Mouse (Mus musculus): Measurements from ENCODE around the gene Ncs1. TPM values are rescaled to one million over a fixed set of nuclear protein-coding genes. Genes with fewer than 3 reads are reported as not detected.
A peak's percentile ranks its signal among the peaks of the same experiment; 100 is the strongest.

Gene Ncs1
- polyA plus RNA-seq, 1 experiment from 2014 or later: 45.7 TPM

DNA sequence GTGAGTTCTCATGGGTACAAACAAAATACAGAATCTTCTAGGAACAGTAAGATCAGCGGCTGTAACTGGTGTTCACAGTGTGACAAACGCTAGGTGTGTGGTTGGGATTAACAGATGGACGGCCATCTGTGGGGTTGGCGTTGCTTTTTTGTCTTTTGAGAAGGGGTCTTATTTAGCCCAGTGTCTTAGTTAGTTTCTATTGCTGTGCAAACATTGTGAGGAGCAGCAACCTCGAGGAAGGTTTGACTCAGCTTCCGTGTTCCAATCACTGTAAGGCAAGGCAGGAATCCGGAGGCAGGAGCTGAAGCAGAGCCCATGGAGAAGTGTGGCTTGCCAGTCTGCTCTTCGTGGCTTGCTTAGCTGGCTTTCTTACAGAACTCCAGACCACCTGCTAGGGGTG is 35.5 kb downstream of the Ncs1 start:
- H3K9ac ChIP-seq: no peak overlapping the region
- H3K36me3 ChIP-seq: peaks cover 78% of the 10 kb centered on the region
- no peak for ATAC-seq (ENCODE audit: insufficient number of reproducible peaks, insufficient read depth, low FRiP score, low TSS enrichment, low read depth)
- H3K9me3 ChIP-seq: no peaks in the 10 kb centered on the region
- H3K4me1 ChIP-seq: no peaks in the 10 kb centered on the region
- H3K27ac ChIP-seq: no peak overlapping the region
- WGBS: 89% methylated on average over 8 of the region's 8 CpGs
- no peak overlapping the region for H3K4me2 ChIP-seq
- H3K27me3 ChIP-seq: no peaks in the 10 kb centered on the region
- H3K4me3 ChIP-seq: no peak overlapping the region

DNA sequence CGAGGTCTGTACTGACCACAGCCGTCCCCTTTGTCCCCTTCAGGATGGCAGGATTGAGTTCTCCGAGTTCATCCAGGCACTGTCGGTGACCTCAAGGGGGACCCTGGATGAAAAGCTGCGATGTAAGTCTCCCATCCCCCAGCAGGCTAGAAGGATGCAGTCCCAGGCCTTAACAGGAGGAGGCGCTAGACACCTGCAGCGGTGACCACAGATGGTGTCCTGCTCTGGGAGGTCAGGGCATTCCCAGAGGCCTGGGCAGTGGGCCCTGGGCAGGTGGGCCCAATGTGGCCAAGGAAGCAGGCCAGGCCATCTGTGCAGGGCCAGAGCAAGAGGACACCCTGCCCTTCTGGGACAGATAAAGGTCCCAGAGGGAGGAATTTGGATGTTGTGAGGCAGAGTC is 36.6 kb downstream of the Ncs1 start:
- Histone ChIP-seq H3K36me3 (peaks cover 79% of the 10 kb centered on the region), H3K4me1 (no peaks in the 10 kb centered on the region), H3K27ac (no peak overlapping the region), H3K4me2 (no peak overlapping the region), H3K4me3 (no peak overlapping the region), H3K9ac (no peak overlapping the region), H3K27me3 (no peaks in the 10 kb centered on the region), H3K9me3 (no peaks in the 10 kb centered on the region)
- WGBS: 56% methylated on average over 7 of the region's 7 CpGs
- ATAC-seq (ENCODE audit: insufficient number of reproducible peaks, insufficient read depth, low FRiP score, low TSS enrichment, low read depth): no peak

DNA sequence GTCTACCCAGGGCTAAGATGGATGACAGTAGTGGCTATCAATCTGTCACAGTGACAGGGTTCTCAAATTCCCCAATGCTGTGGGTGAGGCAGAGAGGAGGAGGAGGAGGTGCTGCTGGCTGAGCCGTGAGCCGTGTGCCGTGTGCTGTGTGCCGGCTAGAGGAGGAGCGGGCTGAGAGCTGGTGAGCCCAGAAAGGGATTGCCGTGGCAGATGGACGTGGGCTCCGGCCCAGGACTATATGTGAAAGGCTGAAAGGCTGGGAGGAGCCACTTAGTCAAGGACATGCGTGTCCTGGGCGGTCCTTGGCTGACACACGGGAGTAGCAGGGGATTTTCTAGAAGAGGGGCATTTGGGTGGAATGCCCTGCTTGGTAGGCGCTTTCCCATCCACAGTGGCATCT is 37.3 kb downstream of the Ncs1 start:
- Histone ChIP-seq H3K9me3 (no peaks in the 10 kb centered on the region), H3K27ac (no peak overlapping the region), H3K36me3 (peaks cover 78% of the 10 kb centered on the region), H3K9ac (no peak overlapping the region), H3K27me3 (no peaks in the 10 kb centered on the region), H3K4me3 (no peak overlapping the region), H3K4me2 (no peak overlapping the region), H3K4me1 (no peaks in the 10 kb centered on the region)
- WGBS: 95% methylated on average over 12 of the region's 12 CpGs
- ATAC-seq (ENCODE audit: insufficient number of reproducible peaks, insufficient read depth, low FRiP score, low TSS enrichment, low read depth): no peak

DNA sequence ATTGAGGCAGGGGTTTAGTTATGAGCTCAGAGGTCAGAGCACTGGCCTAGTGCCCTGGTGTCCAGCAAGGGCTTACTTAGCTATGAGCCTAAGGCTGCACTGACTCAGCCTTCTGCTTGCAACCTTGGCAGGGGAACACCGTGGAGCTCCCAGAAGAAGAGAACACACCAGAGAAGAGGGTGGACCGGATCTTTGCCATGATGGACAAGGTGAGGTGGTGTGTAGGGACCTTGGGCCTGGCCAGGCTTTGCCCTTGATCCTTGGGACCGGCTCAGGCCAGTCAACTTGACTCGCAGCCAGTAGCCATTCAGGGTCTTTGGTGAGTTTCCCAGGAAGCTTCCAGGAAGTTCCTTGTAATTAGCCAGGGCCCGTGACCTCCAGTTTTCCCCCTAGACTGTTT is 38.9 kb downstream of the Ncs1 start:
- H3K36me3 ChIP-seq: peaks cover 89% of the 10 kb centered on the region
- 83% methylated on average over 5 of the region's 5 CpGs for WGBS

GRCm38 (mm10) chr2:31291421-31291820 is 45.8 kb downstream of the Ncs1 start:
- peaks cover 56% of the 10 kb centered on the region for H3K36me3 ChIP-seq
- H3K27ac ChIP-seq: no peak overlapping the region
- no peaks in the 10 kb centered on the region for H3K27me3 ChIP-seq
- 10% methylated on average over 6 of the region's 6 CpGs for WGBS
- no peak for ATAC-seq (ENCODE audit: insufficient number of reproducible peaks, insufficient read depth, low FRiP score, low TSS enrichment, low read depth)
- no peaks in the 10 kb centered on the region for H3K9me3 ChIP-seq
- no peak overlapping the region for H3K4me2 ChIP-seq
- no peak overlapping the region for H3K4me3 ChIP-seq
- no peak overlapping the region for H3K9ac ChIP-seq
- H3K4me1 ChIP-seq: no peaks in the 10 kb centered on the region

More for the DNA sequence above, 38.9 kb downstream of the Ncs1 start:
- no peak overlapping the region for H3K9ac ChIP-seq
- H3K9me3 ChIP-seq: no peaks in the 10 kb centered on the region
- H3K4me2 ChIP-seq: no peak overlapping the region
- no peaks in the 10 kb centered on the region for H3K4me1 ChIP-seq
- ATAC-seq (ENCODE audit: insufficient number of reproducible peaks, insufficient read depth, low FRiP score, low TSS enrichment, low read depth): no peak
- H3K27me3 ChIP-seq: no peaks in the 10 kb centered on the region
- H3K4me3 ChIP-seq: no peak overlapping the region
- H3K27ac ChIP-seq: no peak overlapping the region

DNA sequence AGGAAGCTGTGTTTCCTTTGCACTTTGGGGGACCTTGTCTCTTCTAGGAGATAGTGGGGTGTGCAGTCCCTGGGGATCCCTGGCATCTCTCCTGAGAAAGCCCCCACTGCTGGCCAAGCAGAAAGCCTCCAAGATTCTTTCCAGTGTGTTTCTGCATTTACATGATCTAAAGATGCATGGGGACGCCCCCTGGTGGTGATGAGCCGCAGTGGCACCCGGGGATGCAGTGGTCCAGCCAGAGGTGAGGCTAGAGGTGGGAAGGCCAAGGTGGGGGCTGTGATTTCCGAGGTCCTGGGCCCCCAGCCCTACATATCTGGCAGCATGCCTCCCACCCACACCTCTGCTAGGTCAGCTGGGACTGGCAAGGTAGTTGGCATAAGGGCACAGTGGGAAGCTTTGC is 49.4 kb downstream of the Ncs1 start:
- ATAC-seq (ENCODE audit: insufficient number of reproducible peaks, insufficient read depth, low FRiP score, low TSS enrichment, low read depth): no peak
- Histone ChIP-seq H3K27me3 (no peaks in the 10 kb centered on the region), H3K27ac (no peak overlapping the region), H3K9ac (no peak overlapping the region), H3K4me3 (no peak overlapping the region), H3K4me2 (no peak overlapping the region), H3K9me3 (no peaks in the 10 kb centered on the region), H3K4me1 (peaks cover 12% of the 10 kb centered on the region), H3K36me3 (peaks cover 25% of the 10 kb centered on the region)
- 3% methylated on average over 4 of the region's 4 CpGs for WGBS

GRCm38 (mm10) chr2:31296395-31296794 is 50.8 kb downstream of the Ncs1 start:
- H3K9me3 ChIP-seq: no peaks in the 10 kb centered on the region
- H3K9ac ChIP-seq: no peak overlapping the region
- H3K36me3 ChIP-seq: peaks cover 24% of the 10 kb centered on the region
- peaks cover 12% of the 10 kb centered on the region for H3K4me1 ChIP-seq
- no peak overlapping the region for H3K4me3 ChIP-seq
- no peak for ATAC-seq (ENCODE audit: insufficient number of reproducible peaks, insufficient read depth, low FRiP score, low TSS enrichment, low read depth)
- H3K4me2 ChIP-seq: no peak overlapping the region
- H3K27me3 ChIP-seq: no peaks in the 10 kb centered on the region
- 75% methylated on average over 6 of the region's 6 CpGs for WGBS
- H3K27ac ChIP-seq: no peak overlapping the region

DNA sequence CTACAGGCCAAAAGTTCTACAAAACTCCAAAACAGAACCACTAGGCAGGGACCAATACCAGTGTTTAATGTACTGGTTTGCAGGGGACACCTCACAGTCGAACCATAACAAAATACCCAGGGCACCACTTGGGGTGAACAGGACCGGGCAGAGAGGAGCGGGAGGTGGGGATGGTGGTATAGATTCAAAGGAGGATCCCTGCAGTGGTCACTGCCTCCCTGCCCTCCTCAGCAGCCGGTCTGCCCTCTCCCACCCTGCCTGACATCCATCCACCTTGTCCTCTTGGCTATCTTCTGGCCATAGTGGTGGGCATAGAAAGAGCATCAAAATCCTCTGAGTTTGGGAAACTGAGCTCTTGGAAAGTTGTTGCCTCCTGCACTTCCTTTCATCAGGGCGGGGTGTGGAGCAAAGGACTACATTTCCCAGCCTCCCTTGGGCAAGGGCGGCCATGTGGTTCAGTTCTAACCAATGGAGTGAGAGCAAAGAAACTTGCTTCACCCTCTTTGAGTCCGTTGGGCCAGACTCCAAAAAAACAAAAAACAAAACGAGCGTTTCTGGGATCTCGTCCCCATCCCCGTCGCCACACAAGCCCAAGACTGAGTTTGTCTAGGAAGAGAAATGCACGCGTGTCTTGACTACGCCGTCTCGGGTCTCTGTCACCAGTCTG is 52.1 kb downstream of the Ncs1 start:
- H3K27ac ChIP-seq: peak overlapping the region; percentile 76
- H3K9me3 ChIP-seq: no peaks in the 10 kb centered on the region
- H3K4me1 ChIP-seq: peaks cover 12% of the 10 kb centered on the region
- ATAC-seq (ENCODE audit: insufficient number of reproducible peaks, insufficient read depth, low FRiP score, low TSS enrichment, low read depth): peak; percentile 85
- WGBS: 3% methylated on average over 17 of the region's 17 CpGs
- peak overlapping the region; percentile 72 for H3K9ac ChIP-seq
- H3K4me3 ChIP-seq: peak overlapping the region; percentile 52
- H3K4me2 ChIP-seq: peak overlapping the region; percentile 65
- no peaks in the 10 kb centered on the region for H3K27me3 ChIP-seq
- peaks cover 18% of the 10 kb centered on the region for H3K36me3 ChIP-seq

DNA sequence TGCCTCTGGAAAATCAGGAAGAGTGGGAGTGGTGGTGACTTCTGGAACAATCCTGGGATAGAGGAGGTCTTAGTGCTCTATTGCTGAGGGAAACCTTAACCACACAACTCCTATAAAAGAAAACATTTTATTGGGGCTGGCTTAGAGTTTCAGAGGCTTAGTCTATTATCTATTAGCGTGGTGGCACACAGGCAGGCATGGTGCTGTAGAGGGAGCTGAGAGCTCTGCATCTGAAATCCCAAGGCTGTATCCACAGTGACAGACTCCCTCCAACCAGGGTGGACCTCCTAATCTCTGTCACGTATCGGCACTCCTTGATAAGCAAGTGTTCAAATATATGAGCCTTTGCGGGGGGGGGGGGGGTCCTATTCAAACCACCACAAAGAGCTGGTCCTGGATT is 53.2 kb downstream of the Ncs1 start:
- no peaks in the 10 kb centered on the region for H3K9me3 ChIP-seq
- peak overlapping the region; percentile 72 for H3K9ac ChIP-seq
- H3K4me3 ChIP-seq: peak overlapping the region; percentile 52
- H3K36me3 ChIP-seq: peaks cover 8% of the 10 kb centered on the region; the same call in 1 of the 2 replicates
- no peaks in the 10 kb centered on the region for H3K27me3 ChIP-seq
- WGBS: 47% methylated on average over 4 of the region's 4 CpGs
- no peak for ATAC-seq (ENCODE audit: insufficient number of reproducible peaks, insufficient read depth, low FRiP score, low TSS enrichment, low read depth)
- H3K4me1 ChIP-seq: peaks cover 12% of the 10 kb centered on the region
- H3K27ac ChIP-seq: peak overlapping the region; percentile 76
- H3K4me2 ChIP-seq: peak overlapping the region; percentile 65

GRCm38 (mm10) chr2:31299266-31299665 is 53.6 kb downstream of the Ncs1 start:
- WGBS: 24% methylated on average over 4 of the region's 4 CpGs
- Histone ChIP-seq H3K27me3 (no peaks in the 10 kb centered on the region), H3K4me2 (peak overlapping the region; percentile 65), H3K36me3 (0 out of 2 replicates have a peak, but pooled peaks cover 4% of the 10 kb centered on the region), H3K4me3 (no peak overlapping the region), H3K4me1 (peaks cover 12% of the 10 kb centered on the region), H3K27ac (no peak overlapping the region), H3K9me3 (no peaks in the 10 kb centered on the region), H3K9ac (no peak overlapping the region)
- no peak for ATAC-seq (ENCODE audit: insufficient number of reproducible peaks, insufficient read depth, low FRiP score, low TSS enrichment, low read depth)

DNA sequence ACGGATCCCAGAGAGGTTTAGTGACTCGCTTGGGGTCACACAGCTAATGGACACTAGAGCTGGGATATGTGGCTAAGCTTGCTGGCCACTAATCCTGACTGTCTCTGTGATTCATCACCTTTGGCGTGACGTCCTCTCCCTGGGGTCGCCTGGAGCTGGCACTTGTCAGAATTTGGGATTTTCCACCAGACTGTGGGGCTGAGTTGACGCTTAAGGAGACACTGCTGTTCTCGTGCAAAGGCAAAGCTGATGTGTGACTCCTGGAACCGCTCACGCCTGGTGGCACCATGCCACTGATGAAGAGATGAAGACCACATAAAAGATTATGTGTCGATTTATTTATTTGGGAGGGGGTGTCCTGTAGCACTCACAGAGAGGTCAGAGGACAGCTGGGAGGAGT is 54.4 kb downstream of the Ncs1 start:
- WGBS: 76% methylated on average over 10 of the region's 10 CpGs
- no peak overlapping the region for H3K9ac ChIP-seq
- no peaks in the 10 kb centered on the region for H3K27me3 ChIP-seq
- H3K4me2 ChIP-seq: no peak overlapping the region
- no peak overlapping the region for H3K4me3 ChIP-seq
- no peaks in the 10 kb centered on the region for H3K36me3 ChIP-seq
- ATAC-seq (ENCODE audit: insufficient number of reproducible peaks, insufficient read depth, low FRiP score, low TSS enrichment, low read depth): no peak
- no peaks in the 10 kb centered on the region for H3K9me3 ChIP-seq
- no peak overlapping the region for H3K27ac ChIP-seq
- peaks cover 12% of the 10 kb centered on the region for H3K4me1 ChIP-seq

GRCm38 (mm10) chr2:31303177-31303576 is 57.6 kb downstream of the Ncs1 start:
- Histone ChIP-seq H3K4me2 (no peak overlapping the region), H3K4me3 (no peak overlapping the region), H3K36me3 (no peaks in the 10 kb centered on the region), H3K27me3 (no peaks in the 10 kb centered on the region), H3K9ac (no peak overlapping the region), H3K27ac (no peak overlapping the region), H3K9me3 (no peaks in the 10 kb centered on the region), H3K4me1 (peaks cover 12% of the 10 kb centered on the region)
- ATAC-seq (ENCODE audit: insufficient number of reproducible peaks, insufficient read depth, low FRiP score, low TSS enrichment, low read depth): no peak
- WGBS: 73% methylated on average over 9 of the region's 9 CpGs

Measured in embryonic facial prominence, embryonic 13.5 days (tissue).